Mouse (Mus musculus) layer of hippocampus, adult 9-10 months (tissue): ENCODE measurements around the gene Gm27235.
"Not testable (repeated sequence)": the region's sequence is repeated elsewhere in the genome, so short reads cannot be mapped to it uniquely, and the experiment has no call there.

Source experiments
- DNase-seq: peaks from one replicate; pipeline ENCODE4 v3.0.0; 2022; ENCODE audit warnings: low spot score

Gm27235 gene

DNA sequence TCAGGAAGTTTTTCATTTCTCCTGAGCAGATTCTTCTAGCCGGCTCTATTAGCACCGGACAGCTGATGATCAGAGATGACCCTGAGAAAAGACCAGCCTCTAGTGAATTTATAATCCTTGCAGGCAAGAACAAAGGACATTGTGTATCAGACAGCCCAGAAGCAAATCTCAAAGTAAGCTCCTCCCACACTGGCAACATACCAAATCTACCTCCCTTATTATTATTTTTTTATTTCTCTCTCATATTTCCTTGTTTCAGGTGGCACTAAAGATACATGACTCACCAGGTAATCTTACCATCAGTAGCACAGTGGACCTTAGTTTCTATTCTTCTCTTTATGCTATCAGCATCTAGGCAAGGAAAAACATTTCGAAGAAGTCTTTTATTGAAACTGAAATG is at the start of gene Gm27235, which contains the start of gene D730048I06Rik:
Gene Gm27235 (minus strand): TSS at position 101 of the 400 bp plus-strand sequence.
Gene D730048I06Rik (minus strand): TSS at position 112 of the 400 bp plus-strand sequence.
- DNase-seq = no peak

DNA sequence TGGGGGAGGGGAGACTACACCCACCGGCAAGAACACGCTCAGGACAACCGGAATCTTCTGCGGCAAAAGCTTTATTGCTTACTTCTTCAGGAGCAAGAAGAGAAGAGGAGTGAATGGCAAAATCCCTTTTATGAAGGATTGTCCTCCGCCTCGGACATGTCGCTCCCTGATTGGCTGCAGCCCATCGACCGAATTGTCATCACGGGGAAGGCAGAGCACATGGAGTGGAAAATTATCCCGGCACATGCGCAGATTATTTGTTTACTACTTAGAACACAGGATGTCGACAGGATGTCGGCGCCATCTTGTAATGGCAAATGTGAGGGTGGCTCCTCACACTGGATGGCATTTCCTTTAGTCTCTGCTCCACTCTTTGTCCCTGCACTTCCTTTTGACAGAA is 28.0 kb upstream of the Gm27235 start:
- DNase-seq = not testable (repeated sequence)

DNA sequence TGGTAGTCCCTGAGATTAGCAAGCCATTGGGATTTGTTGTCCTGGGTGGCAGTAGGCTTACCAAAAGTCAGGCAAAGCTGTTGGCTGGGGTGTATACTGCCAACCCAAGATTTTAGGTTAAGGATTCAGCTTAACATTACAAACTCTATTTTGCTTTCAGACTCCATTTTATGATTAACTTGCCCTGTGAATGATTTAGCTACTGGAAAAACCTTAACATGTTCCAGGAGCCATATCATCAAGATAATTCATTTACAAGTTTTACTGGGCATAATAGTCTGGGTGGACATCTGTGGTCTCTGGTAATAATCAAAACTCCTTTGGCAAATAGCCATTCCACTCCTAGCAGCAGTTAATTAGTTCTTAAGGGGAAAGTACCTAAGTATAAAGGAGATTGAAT is 8.2 kb upstream of the Gm27235 start:
- no peak for DNase-seq

- no peak for DNase-seq
Measured at GRCm38 (mm10) chr9:35778009-35778408, 11.9 kb downstream of the Gm27235 start, which contains the start of gene Gm17727. Gene Gm17727 (minus strand): TSS chr9:35778109.

DNA sequence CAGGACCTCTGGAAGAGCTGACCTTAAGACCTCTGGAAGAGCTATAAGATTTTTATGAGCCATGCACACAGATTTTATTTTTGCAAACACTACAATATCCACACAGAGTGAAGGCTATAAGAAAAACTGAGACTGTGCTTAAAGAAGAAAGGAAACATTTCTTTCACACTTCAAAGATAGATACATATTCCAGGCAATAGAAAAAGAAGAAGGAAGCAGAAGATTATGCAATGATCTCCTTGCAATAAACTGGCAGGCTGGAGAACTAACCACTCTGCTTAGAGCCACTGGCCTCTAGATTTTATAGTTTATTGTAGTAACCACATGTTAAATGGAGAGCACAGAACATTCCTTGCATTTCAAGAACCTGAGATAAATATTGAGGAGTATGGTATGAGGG is 33.1 kb downstream of the Gm27235 start:
- no peak for DNase-seq

DNA sequence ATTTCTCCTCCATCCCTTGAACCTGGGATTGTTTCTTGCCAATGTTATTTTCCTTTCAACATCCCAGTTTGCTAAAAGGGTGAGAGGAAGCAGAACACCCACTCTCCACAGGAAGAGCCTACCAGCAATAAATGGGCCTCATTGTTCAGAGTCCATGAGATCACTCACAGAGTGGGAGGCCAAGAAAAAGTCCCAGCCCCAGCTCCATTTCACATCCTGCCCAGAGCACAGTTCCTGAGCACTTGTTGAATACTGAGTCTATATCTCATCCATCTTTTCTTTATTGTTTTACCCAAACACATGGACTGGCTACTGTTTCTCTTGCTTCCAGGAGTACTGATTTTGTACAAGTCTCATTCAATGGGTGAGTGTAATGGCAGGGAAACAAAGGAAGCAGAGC is 49.2 kb downstream of the Gm27235 start, which contains the start of gene Gm17677:
Gene Gm17677 (plus strand): TSS at position 301 of the 400 bp plus-strand sequence.
- DNase-seq = no peak
